Mouse (Mus musculus): Measurements from ENCODE around the gene Atp2b1. TPM values are rescaled to one million over a fixed set of nuclear protein-coding genes. Genes with fewer than 3 reads are reported as not detected.

The Atp2b1 gene
- polyA plus RNA-seq, 1 experiment from 2014 or later, result 90.4 TPM

DNA sequence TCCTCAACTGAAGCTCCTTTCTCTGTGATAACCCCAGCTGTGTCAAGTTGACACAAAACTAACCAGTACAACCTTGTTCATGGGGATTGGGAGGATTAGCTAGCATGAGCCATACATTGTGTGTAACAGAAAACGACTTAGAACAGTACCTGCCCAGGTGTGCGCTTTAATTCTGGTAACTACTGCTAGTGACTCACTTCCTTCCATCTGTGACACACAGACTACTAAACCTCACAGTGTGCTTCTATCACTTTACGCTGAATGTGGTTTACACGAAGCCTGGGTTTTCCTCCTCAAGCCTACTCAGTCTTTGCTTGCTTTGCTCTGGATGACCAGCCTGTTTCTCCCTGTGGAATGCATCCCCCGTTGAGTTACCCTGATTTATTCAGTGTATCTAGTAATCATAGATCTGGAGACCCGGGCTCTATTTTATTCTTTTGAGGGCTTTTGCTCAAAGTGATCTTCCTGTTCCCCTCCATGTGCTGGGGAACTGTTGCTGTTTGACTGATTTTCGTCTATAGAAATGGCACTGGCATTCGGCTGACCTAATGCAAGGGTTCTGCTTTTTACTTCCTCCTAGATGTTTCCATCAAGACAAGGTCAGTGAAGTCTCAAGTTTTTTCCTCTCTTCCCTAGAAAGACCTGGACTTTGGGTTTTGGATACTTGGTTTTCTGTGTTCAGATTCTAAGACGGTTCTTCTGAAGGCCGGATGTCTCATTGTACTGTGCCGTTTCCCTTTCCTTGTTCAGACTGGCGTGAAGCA lies 40.2 kb downstream of the Atp2b1 start:
- H3K4me3 ChIP-seq, result no peak overlapping the region
- no peak overlapping the region for H3K27ac ChIP-seq
- no peak for DNase-seq (ENCODE audit: low spot score)
- H3K36me3 ChIP-seq, result no peaks in the 10 kb centered on the region
- 0 out of 2 replicates have a peak, but pooled peaks cover 2% of the 10 kb centered on the region for H3K4me1 ChIP-seq (replicated peaks)
- no peaks in the 10 kb centered on the region for H3K27me3 ChIP-seq (ENCODE audit: insufficient read depth, poor library complexity, severe bottlenecking)
- 90% methylated on average over 12 of the region's 12 CpGs for WGBS
- no peaks in the 10 kb centered on the region for H3K9me3 ChIP-seq

DNA sequence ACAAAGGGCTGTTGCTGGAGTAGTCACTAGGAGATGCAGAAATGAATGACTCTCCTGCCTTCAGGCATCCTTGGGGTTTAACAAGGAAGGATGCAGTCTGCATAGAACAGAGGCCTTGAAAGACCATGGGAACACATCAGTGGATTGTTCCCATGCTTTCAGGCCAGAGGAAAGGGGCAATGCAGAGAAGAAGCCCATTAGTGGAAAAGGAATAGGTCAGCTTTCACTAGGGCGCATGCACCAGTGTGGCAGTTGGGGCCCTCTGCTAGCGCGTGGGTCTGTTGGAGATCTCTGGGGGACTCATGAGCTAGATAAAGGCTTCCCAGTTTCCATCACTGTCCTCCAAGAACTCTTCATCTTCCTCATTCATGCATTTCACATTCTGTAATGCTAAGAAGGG lies 41.9 kb downstream of the Atp2b1 start:
- 91% methylated on average over 3 of the region's 3 CpGs for WGBS
- H3K36me3 ChIP-seq, result no peaks in the 10 kb centered on the region

DNA sequence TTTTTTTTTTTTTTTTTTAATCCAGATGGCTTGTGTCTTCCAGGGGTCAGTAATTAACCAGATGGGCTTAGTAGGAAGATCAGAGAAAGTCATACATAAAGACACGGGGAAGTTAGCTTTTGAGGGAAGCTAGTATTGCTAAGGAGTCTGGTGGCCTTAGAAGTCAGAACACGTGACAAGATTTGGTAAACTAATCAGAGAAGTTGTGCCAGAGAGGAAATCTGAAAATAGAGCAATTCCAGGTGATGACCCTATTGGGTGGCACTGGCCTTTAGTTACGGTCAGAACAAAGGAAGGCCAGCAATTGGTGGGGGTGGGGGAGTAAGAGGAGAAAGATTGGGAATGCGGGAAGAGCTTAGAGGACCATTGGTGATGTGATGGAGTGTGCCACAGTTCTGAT lies 44.5 kb downstream of the Atp2b1 start:
- WGBS, result 68% methylated on average over 4 of the region's 4 CpGs
- H3K36me3 ChIP-seq, result no peaks in the 10 kb centered on the region
- DNase-seq (ENCODE audit: low spot score), result no peak

More for the DNA sequence above, 41.9 kb downstream of the Atp2b1 start:
- no peak overlapping the region for H3K27ac ChIP-seq
- no peak for DNase-seq (ENCODE audit: low spot score)
- H3K4me1 ChIP-seq (replicated peaks), result 0 out of 2 replicates have a peak, but pooled peaks cover 4% of the 10 kb centered on the region
- no peaks in the 10 kb centered on the region for H3K9me3 ChIP-seq
- H3K27me3 ChIP-seq (ENCODE audit: insufficient read depth, poor library complexity, severe bottlenecking), result no peaks in the 10 kb centered on the region
- no peak overlapping the region for H3K4me3 ChIP-seq

DNA sequence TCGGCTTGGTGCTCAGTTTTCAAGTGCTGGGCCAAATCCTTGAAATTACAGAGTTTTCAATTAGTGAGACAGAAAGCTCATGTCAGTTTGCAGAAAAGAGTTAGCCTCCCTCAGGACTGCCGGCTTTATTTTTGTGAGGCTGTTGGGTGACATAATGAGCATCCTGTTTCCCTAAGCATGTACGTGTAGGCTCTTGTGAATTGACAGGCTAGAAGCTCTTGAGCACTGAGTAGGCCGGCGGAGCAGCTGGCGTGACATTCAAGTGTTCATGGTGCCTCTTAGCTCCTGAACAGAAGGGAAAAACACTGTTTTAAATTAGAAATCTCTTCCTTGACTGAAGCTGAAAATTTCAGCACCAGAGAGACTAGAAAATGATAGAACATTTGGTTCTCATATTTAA lies 45.2 kb downstream of the Atp2b1 start:
- Histone ChIP-seq H3K4me3 (no peak overlapping the region), H3K9me3 (no peaks in the 10 kb centered on the region), H3K4me1 (replicated peaks) (0 out of 2 replicates have a peak, but pooled peaks cover 15% of the 10 kb centered on the region), H3K27me3 (ENCODE audit: insufficient read depth, poor library complexity, severe bottlenecking) (no peaks in the 10 kb centered on the region), H3K27ac (no peak overlapping the region), H3K36me3 (no peaks in the 10 kb centered on the region)
- DNase-seq (ENCODE audit: low spot score), result no peak
- 76% methylated on average over 6 of the region's 6 CpGs for WGBS

More for the DNA sequence above, 44.5 kb downstream of the Atp2b1 start:
- H3K9me3 ChIP-seq, result no peaks in the 10 kb centered on the region
- no peaks in the 10 kb centered on the region for H3K27me3 ChIP-seq (ENCODE audit: insufficient read depth, poor library complexity, severe bottlenecking)
- H3K27ac ChIP-seq, result no peak overlapping the region
- 0 out of 2 replicates have a peak, but pooled peaks cover 15% of the 10 kb centered on the region for H3K4me1 ChIP-seq (replicated peaks)
- no peak overlapping the region for H3K4me3 ChIP-seq

DNA sequence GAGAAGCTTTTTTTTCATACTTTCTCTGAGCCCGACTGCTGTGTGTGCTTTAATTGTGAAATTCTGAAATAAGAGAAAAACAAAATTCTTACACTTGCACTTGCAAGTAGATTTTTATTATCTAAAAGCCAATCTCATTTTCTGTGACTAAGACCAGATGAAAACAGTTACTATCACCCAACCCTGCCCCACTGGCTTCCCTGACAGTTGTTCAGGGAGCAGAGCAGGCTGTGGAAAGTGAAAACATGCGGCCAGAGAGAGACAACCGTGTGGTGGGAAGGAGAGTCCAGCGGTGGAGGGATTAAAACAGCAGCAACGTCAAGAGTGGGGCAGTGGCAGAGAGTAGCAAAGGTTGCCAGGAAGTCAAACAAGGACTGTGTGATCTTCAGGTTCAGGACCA lies 46.7 kb downstream of the Atp2b1 start:
- Histone ChIP-seq H3K27me3 (ENCODE audit: insufficient read depth, poor library complexity, severe bottlenecking) (no peaks in the 10 kb centered on the region), H3K4me1 (replicated peaks) (0 out of 2 replicates have a peak, but pooled peaks cover 15% of the 10 kb centered on the region), H3K4me3 (no peak overlapping the region), H3K9me3 (no peaks in the 10 kb centered on the region), H3K27ac (no peak overlapping the region), H3K36me3 (no peaks in the 10 kb centered on the region)
- 69% methylated on average over 5 of the region's 5 CpGs for WGBS
- DNase-seq (ENCODE audit: low spot score), result no peak

DNA sequence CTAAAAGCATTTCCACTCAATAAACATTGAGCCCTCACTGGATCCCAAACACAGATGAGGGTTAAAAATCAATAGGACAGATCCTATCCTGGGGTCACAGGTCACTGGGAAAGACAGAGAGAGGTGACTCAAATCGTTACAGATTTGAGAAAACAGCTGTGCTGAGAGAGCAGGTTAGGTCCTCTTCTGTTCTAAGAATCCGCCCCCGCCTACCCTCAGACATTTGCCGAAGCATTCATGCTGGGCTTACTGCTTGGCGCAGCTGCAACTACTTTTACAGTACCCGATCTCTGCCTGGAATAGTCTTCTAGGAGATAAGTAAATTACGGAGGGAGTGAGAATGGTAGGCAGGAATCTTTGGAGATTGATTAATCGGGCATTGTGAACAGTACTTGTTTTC lies 47.9 kb downstream of the Atp2b1 start:
- H3K4me1 ChIP-seq (replicated peaks), result 0 out of 2 replicates have a peak, but pooled peaks cover 15% of the 10 kb centered on the region
- H3K9me3 ChIP-seq, result no peaks in the 10 kb centered on the region
- peak; percentile 14 for DNase-seq (ENCODE audit: low spot score)
- H3K27me3 ChIP-seq (ENCODE audit: insufficient read depth, poor library complexity, severe bottlenecking), result no peaks in the 10 kb centered on the region
- 0 out of 2 replicates have a peak overlapping the region, but pooled peaks have one; percentile 35 for H3K27ac ChIP-seq
- no peak overlapping the region for H3K4me3 ChIP-seq
- H3K36me3 ChIP-seq, result no peaks in the 10 kb centered on the region
- 61% methylated on average over 8 of the region's 8 CpGs for WGBS

DNA sequence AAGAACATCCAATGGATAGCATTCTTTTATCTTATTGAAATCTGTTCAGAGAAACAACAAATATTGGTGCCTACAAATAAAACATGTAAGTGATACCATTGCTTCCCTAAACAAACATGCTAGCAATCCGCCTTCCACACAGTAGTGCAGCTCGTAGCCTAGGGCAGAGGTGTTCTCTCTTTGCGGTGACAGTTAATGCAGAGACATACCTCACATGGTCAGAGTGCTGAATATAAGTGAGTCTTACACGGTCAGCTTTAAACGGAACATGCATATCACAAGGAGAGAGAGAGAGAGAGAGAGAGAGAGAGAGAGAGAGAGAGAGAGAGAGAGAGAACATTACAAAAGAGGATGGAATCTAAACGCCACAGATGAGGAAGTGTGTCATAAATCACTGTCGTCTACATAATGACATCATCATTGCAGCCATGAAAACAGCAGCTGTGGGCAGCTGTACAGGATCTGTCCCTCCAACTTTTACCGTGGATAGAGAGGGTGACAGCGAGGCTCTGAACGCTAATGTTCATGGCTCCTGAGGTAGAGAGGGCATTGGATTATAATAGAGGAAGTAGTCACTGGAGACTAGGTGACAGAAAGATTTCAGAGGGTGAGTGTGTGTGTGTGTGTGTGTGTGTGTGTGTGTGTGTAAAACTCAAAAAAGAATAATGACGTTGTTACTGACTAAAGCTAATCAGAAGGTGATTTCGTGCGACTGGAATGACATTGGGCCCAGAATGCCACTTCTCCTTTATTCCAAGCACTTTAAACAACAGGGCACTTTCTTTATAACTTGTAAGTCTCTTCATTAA lies 52.4 kb downstream of the Atp2b1 start:
- 0 out of 2 replicates have a peak, but pooled peaks cover 7% of the 10 kb centered on the region for H3K4me1 ChIP-seq (replicated peaks)
- H3K9me3 ChIP-seq, result no peaks in the 10 kb centered on the region
- peaks cover 23% of the 10 kb centered on the region for H3K36me3 ChIP-seq
- H3K27ac ChIP-seq, result no peak overlapping the region
- no peak overlapping the region for H3K4me3 ChIP-seq
- H3K27me3 ChIP-seq (ENCODE audit: insufficient read depth, poor library complexity, severe bottlenecking), result no peaks in the 10 kb centered on the region
- 90% methylated on average over 13 of the region's 13 CpGs for WGBS
- DNase-seq (ENCODE audit: low spot score), result no peak

DNA sequence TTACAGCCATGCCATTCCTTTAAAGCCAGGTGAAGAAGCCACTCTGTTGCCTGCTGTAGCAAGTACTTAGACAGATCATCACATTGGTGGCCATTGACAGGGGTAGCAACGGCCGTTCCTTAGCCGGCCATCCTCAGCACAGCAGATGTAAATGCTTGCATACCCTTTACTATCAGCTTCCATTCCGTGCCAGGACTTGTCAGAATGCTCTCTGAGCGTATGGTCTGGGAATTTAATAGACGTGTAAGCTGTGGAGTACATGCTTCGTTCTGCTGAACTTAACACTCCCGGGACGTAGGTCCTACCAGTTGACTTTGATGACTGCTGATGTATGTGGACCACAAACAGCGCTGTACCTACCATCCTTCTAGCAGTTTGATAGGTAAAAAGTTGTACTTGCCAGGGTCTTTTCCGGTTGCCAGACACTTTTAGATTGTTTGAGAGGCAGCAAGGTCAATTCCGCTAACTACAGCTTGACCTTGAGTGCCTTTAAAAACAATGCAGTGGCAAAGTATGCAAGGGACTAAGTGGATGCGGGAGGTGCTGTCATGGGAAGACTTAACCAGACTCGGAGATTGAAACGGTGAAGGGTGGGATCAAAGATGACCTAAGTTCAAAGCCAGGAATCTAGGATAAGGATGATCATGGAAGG lies 53.2 kb downstream of the Atp2b1 start:
- Histone ChIP-seq H3K4me3 (no peak overlapping the region), H3K36me3 (peaks cover 27% of the 10 kb centered on the region), H3K27ac (no peak overlapping the region), H3K27me3 (ENCODE audit: insufficient read depth, poor library complexity, severe bottlenecking) (no peaks in the 10 kb centered on the region), H3K4me1 (replicated peaks) (no peaks in the 10 kb centered on the region), H3K9me3 (no peaks in the 10 kb centered on the region)
- no peak for DNase-seq (ENCODE audit: low spot score)
- WGBS, result 90% methylated on average over 15 of the region's 15 CpGs

DNA sequence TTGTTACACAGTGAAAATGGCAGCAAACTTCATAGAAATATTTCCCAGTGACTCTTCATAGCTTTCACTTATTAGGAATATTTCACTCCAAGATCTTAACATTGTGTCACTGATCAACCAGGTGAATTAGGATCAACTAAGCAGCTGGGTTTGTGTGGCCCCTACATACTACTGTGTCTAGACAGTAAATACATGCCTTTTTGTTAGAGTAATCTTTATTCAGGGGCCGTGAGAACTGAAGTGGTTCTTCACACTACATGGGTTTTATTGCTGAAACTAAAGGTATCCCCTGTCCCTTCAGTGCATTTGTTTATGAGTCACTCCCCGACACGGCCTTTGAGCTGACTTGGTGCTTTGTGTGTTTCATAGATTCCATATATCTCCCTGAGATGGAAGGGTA lies 56.7 kb downstream of the Atp2b1 start:
- H3K9me3 ChIP-seq, result no peaks in the 10 kb centered on the region
- 98% methylated on average over 3 of the region's 3 CpGs for WGBS
- no peak overlapping the region for H3K27ac ChIP-seq
- H3K36me3 ChIP-seq, result peaks cover 28% of the 10 kb centered on the region
- H3K4me3 ChIP-seq, result no peak overlapping the region
- H3K4me1 ChIP-seq (replicated peaks), result peaks cover 3% of the 10 kb centered on the region; the same call in 1 of the 2 replicates
- DNase-seq (ENCODE audit: low spot score), result no peak
- H3K27me3 ChIP-seq (ENCODE audit: insufficient read depth, poor library complexity, severe bottlenecking), result no peaks in the 10 kb centered on the region

DNA sequence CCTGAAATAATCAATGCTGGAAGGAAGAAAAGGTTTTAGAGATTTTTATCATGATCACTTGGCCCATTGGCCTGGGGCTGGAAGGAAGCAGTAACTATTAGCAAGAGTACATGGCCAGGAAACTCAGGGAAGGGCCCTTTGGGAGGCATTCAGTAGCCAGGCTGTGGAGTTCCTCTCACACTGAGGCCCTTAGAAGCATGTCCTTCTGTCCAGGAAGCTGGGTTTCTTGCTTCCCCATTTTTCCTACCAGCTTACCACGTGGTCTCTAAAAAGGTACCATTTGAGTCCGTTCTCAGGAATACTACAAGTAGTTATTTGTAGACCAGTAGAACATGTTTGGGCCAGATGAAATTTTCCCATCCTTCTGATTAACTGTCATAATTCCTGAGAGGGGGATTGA lies 58.2 kb downstream of the Atp2b1 start:
- no peaks in the 10 kb centered on the region for H3K27me3 ChIP-seq (ENCODE audit: insufficient read depth, poor library complexity, severe bottlenecking)
- peaks cover 28% of the 10 kb centered on the region for H3K36me3 ChIP-seq
- no peaks in the 10 kb centered on the region for H3K9me3 ChIP-seq
- no peak overlapping the region for H3K4me3 ChIP-seq
- peaks cover 14% of the 10 kb centered on the region; the same call in 1 of the 2 replicates for H3K4me1 ChIP-seq (replicated peaks)
- 90% methylated on average over 2 of the region's 2 CpGs for WGBS
- H3K27ac ChIP-seq, result no peak overlapping the region
- DNase-seq (ENCODE audit: low spot score), result no peak

DNA sequence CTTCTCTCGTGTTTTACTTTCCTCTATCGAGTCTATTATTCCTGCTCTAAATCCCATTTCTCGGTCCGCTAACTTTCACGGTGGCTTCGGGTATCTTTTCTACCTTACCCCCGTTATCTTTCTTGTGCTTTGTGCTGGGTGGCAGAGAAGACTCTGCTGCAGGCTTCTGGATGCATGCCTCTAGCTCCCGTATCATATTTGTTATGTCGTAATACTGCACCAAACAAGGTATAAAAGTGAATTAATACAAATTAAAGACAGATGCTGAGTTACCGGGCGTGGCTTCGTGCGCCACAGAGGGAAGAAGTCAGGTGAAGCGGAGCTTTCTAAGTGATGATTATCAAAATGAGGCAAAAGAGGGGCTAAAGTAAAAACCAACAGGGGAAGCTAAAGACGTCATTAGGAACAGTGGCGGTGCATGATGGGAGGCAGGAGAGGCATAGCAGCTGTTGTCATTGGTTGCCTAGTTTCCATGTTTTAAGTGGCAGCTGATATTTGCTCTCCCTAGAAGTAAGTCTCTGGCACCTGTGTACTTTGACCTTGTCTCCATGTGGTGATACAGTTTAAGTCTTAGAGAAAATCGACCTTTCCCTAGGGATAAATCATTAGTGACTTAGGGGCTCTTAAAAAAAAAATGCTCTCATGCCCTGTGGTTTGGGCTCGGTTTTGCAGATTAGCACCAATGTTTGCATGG lies 58.9 kb downstream of the Atp2b1 start:
- WGBS, result 90% methylated on average over 18 of the region's 18 CpGs
- Histone ChIP-seq H3K9me3 (no peaks in the 10 kb centered on the region), H3K27me3 (ENCODE audit: insufficient read depth, poor library complexity, severe bottlenecking) (no peaks in the 10 kb centered on the region), H3K4me1 (replicated peaks) (peaks cover 14% of the 10 kb centered on the region; the same call in 1 of the 2 replicates), H3K4me3 (no peak overlapping the region), H3K27ac (no peak overlapping the region), H3K36me3 (peaks cover 28% of the 10 kb centered on the region)
- no peak for DNase-seq (ENCODE audit: low spot score)

DNA sequence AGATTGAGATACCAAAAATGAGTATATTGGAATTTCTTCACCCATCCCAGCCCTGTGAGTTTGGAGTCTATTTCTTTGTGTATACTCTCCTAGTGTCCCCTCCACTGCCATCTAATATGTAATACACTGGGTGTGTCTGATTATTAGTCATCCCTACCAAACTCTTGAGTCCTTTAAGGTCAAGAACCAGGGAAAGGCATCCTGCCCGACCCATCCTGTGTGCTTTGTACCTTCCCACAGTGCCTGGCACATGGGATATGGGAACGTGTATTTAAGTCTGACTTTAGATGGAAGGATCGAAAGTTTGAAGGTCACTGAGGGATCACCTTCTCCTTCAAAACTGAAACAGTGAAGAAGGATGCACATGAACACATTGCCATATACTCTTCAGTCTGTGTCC lies 60.4 kb downstream of the Atp2b1 start:
- Histone ChIP-seq H3K27ac (no peak overlapping the region), H3K4me1 (replicated peaks) (peaks cover 14% of the 10 kb centered on the region; the same call in 1 of the 2 replicates), H3K36me3 (peaks cover 15% of the 10 kb centered on the region), H3K27me3 (ENCODE audit: insufficient read depth, poor library complexity, severe bottlenecking) (no peaks in the 10 kb centered on the region), H3K4me3 (no peak overlapping the region), H3K9me3 (no peaks in the 10 kb centered on the region)
- DNase-seq (ENCODE audit: low spot score), result no peak
- WGBS, result 89% methylated on average over 3 of the region's 3 CpGs

Data from hindbrain, embryonic 10.5 days (tissue).